Mouse (Mus musculus) liver, embryonic 13.5 days (tissue): ENCODE measurements around the gene Scgn. TPM values are rescaled to one million over a fixed set of nuclear protein-coding genes. Genes with fewer than 3 reads are reported as not detected.
A peak's percentile ranks its signal among the peaks of the same experiment; 100 is the strongest.

Experiments
- ATAC-seq: fragments of 200-750 bp; cut with Nextera tagmentation; 2 replicates; pipeline ENCODE4 v1.8.0; 2017; ENCODE audit warnings: low read depth, mild to moderate bottlenecking, moderate number of reproducible peaks, moderate library complexity
- DNase-seq: peaks from one replicate; pipeline ENCODE4 v3.0.0; 2022
- H3K27ac ChIP-seq: fragments of 300-500 bp; sonication (generic); 2 replicates; pipeline ENCODE4 v1.5.1; 2015; ENCODE audit warnings: moderate library complexity, mild to moderate bottlenecking, inconsistent platforms
- H3K27me3 ChIP-seq: fragments of 300-500 bp; sonication (generic); 2 replicates; pipeline ENCODE4 v1.6.1; 2015; ENCODE audit warnings: mild to moderate bottlenecking, inconsistent platforms
- H3K36me3 ChIP-seq: fragments of 300-500 bp; sonication (generic); 2 replicates; pipeline ENCODE4 v1.6.1; 2015; ENCODE audit warnings: mild to moderate bottlenecking, inconsistent platforms
- H3K4me1 ChIP-seq: fragments of 300-500 bp; sonication (generic); replicated peaks from 2 replicates; pipeline ENCODE4 v1.6.1; 2015; ENCODE audit warnings: inconsistent platforms
- H3K4me2 ChIP-seq: fragments of 300-500 bp; sonication (generic); 2 replicates; pipeline ENCODE4 v1.6.1; 2015; ENCODE audit warnings: inconsistent platforms, mild to moderate bottlenecking, moderate library complexity
- H3K4me3 ChIP-seq: fragments of 300-500 bp; sonication (generic); replicated peaks from 2 replicates; pipeline ENCODE4 v1.5.1; 2015; ENCODE audit warnings: mild to moderate bottlenecking, inconsistent platforms
- H3K9ac ChIP-seq: fragments of 300-500 bp; sonication (generic); 2 replicates; pipeline ENCODE4 v1.6.1; 2015; ENCODE audit warnings: mild to moderate bottlenecking, inconsistent platforms
- H3K9me3 ChIP-seq: fragments of 300-500 bp; sonication (generic); replicated peaks from 2 replicates; pipeline ENCODE4 v1.6.1; 2016; ENCODE audit warnings: inconsistent platforms
- WGBS: fragments of 180-500 bp; shearing (Covaris S2); methylation state at CpG from one replicate; pipeline ENCODE4 v1.1.7; 2015; ENCODE audit not compliant: insufficient replicate concordance; 5-methylcytosine and 5-hydroxymethylcytosine counted together
- polyA plus RNA-seq: library from polyadenylated mRNA; unstranded; fragments of >200 nt; fragmentation: Nextera tagmentation; extraction: Ambion mirVana; gene quantifications from 2 replicates; pipeline ENCODE4 v1.2.1, GENCODE M21; 2015

The Scgn gene
- polyA plus RNA-seq, 1 experiment from 2014 or later = not detected

- Histone ChIP-seq H3K4me3 (no peak overlapping the region), H3K4me2 (no peak overlapping the region), H3K27me3 (no peaks in the 10 kb centered on the region), H3K9me3 (no peaks in the 10 kb centered on the region), H3K27ac (no peak overlapping the region), H3K36me3 (no peaks in the 10 kb centered on the region), H3K9ac (no peak overlapping the region), H3K4me1 (no peaks in the 10 kb centered on the region)
- WGBS = 65% methylated on average over 1 of the region's 1 CpGs
- ATAC-seq (no peak), DNase-seq (no peak)
Observed at GRCm38 (mm10) chr13:23938699-23939098, 52.3 kb downstream of the Scgn start.

GRCm38 (mm10) chr13:23934211-23934520 is 56.8 kb downstream of the Scgn start, which contains the start of gene Hist1h2aa:
Gene Hist1h2aa (plus strand): TSS chr13:23934462.
- no peak within 1 kb of the TSS for H3K4me3 ChIP-seq
- no peak within 1 kb of the TSS for H3K4me2 ChIP-seq
- no peak within 1 kb of the TSS for H3K9ac ChIP-seq
- WGBS = 85% methylated on average over 10 of the region's 10 CpGs
- no peaks in the 10 kb centered on the region for H3K9me3 ChIP-seq
- no peak within 1 kb of the TSS for H3K27ac ChIP-seq
- H3K4me1 ChIP-seq = no peaks in the 10 kb centered on the region
- no peak for DNase-seq
- no peaks in the 10 kb centered on the region for H3K27me3 ChIP-seq
- no peaks in the 10 kb centered on the region for H3K36me3 ChIP-seq
- ATAC-seq = no peak

- Histone ChIP-seq H3K4me2 (no peak within 1 kb of the TSS), H3K27ac (no peak within 1 kb of the TSS), H3K9ac (no peak within 1 kb of the TSS), H3K36me3 (no peaks in the 10 kb centered on the region), H3K4me1 (no peaks in the 10 kb centered on the region), H3K4me3 (no peak within 1 kb of the TSS), H3K27me3 (no peaks in the 10 kb centered on the region), H3K9me3 (no peaks in the 10 kb centered on the region)
- 82% methylated on average over 39 of the region's 39 CpGs for WGBS
- ATAC-seq = no peak
- no peak for DNase-seq
Observed at GRCm38 (mm10) chr13:23933421-23934210, 57.4 kb downstream of the Scgn start, which contains the start of gene Hist1h2ba. Gene Hist1h2ba (minus strand): TSS chr13:23934156.

- Histone ChIP-seq H3K9me3 (no peaks in the 10 kb centered on the region), H3K27me3 (no peaks in the 10 kb centered on the region), H3K4me1 (peaks cover 7% of the 10 kb centered on the region), H3K9ac (no peak overlapping the region), H3K27ac (no peak overlapping the region), H3K4me2 (no peak overlapping the region), H3K36me3 (no peaks in the 10 kb centered on the region), H3K4me3 (no peak overlapping the region)
- WGBS = 69% methylated on average over 11 of the region's 11 CpGs
- ATAC-seq (no peak), DNase-seq (no peak)
Observed at GRCm38 (mm10) chr13:23930904-23931303, 60.1 kb downstream of the Scgn start.

- Histone ChIP-seq H3K9ac (no peak overlapping the region), H3K4me2 (no peak overlapping the region), H3K36me3 (no peaks in the 10 kb centered on the region), H3K4me3 (no peak overlapping the region), H3K9me3 (no peaks in the 10 kb centered on the region), H3K27ac (no peak overlapping the region), H3K27me3 (no peaks in the 10 kb centered on the region), H3K4me1 (peaks cover 7% of the 10 kb centered on the region)
- ATAC-seq = no peak
- DNase-seq = no peak
- WGBS = 75% methylated on average over 9 of the region's 9 CpGs
Observed at GRCm38 (mm10) chr13:23930461-23930860, 60.6 kb downstream of the Scgn start.

- no peak overlapping the region for H3K9ac ChIP-seq
- H3K27me3 ChIP-seq = no peaks in the 10 kb centered on the region
- WGBS = 27% methylated on average over 3 of the region's 3 CpGs
- no peak overlapping the region for H3K27ac ChIP-seq
- H3K4me3 ChIP-seq = no peak overlapping the region
- no peaks in the 10 kb centered on the region for H3K36me3 ChIP-seq
- no peaks in the 10 kb centered on the region for H3K9me3 ChIP-seq
- DNase-seq (no peak), ATAC-seq (peak; percentile 51)
- no peak overlapping the region for H3K4me2 ChIP-seq
- H3K4me1 ChIP-seq = peaks cover 7% of the 10 kb centered on the region
Observed at GRCm38 (mm10) chr13:23928637-23929036, 62.4 kb downstream of the Scgn start.

GRCm38 (mm10) chr13:23925792-23926191 is 65.2 kb downstream of the Scgn start:
- Histone ChIP-seq H3K4me2 (no peak overlapping the region), H3K27me3 (no peaks in the 10 kb centered on the region), H3K36me3 (no peaks in the 10 kb centered on the region), H3K9me3 (no peaks in the 10 kb centered on the region), H3K9ac (no peak overlapping the region), H3K4me1 (peaks cover 7% of the 10 kb centered on the region), H3K27ac (no peak overlapping the region), H3K4me3 (no peak overlapping the region)
- no peak for DNase-seq
- WGBS = 63% methylated on average over 2 of the region's 2 CpGs
- ATAC-seq = no peak

GRCm38 (mm10) chr13:23917674-23918073 is 73.3 kb downstream of the Scgn start:
- no peak overlapping the region for H3K4me3 ChIP-seq
- DNase-seq (no peak), ATAC-seq (no peak)
- no peak overlapping the region for H3K9ac ChIP-seq
- H3K27ac ChIP-seq = no peak overlapping the region
- H3K36me3 ChIP-seq = no peaks in the 10 kb centered on the region
- H3K4me1 ChIP-seq = peaks cover 37% of the 10 kb centered on the region
- 26% methylated on average over 4 of the region's 4 CpGs for WGBS
- H3K4me2 ChIP-seq = no peak overlapping the region
- no peaks in the 10 kb centered on the region for H3K27me3 ChIP-seq
- no peaks in the 10 kb centered on the region for H3K9me3 ChIP-seq

- DNase-seq = no peak
- 58% methylated on average over 1 of the region's 1 CpGs for WGBS
- ATAC-seq = no peak
- no peaks in the 10 kb centered on the region for H3K36me3 ChIP-seq
- H3K27ac ChIP-seq = no peak overlapping the region
- H3K4me1 ChIP-seq = peaks cover 37% of the 10 kb centered on the region
- H3K4me2 ChIP-seq = no peak overlapping the region
- no peak overlapping the region for H3K4me3 ChIP-seq
- H3K27me3 ChIP-seq = no peaks in the 10 kb centered on the region
- H3K9ac ChIP-seq = no peak overlapping the region
- no peaks in the 10 kb centered on the region for H3K9me3 ChIP-seq
Observed at GRCm38 (mm10) chr13:23916132-23916531, 74.9 kb downstream of the Scgn start.

- no peaks in the 10 kb centered on the region for H3K36me3 ChIP-seq
- H3K9ac ChIP-seq = no peak within 1 kb of the TSS; the same call in 1 of the 2 replicates
- ATAC-seq (no peak), DNase-seq (no peak)
- peak within 1 kb of the TSS; percentile 52 for H3K27ac ChIP-seq
- H3K9me3 ChIP-seq = no peaks in the 10 kb centered on the region
- no peak within 1 kb of the TSS for H3K4me3 ChIP-seq
- H3K4me1 ChIP-seq = peaks cover 48% of the 10 kb centered on the region
- no peaks in the 10 kb centered on the region for H3K27me3 ChIP-seq
- H3K4me2 ChIP-seq = no peak within 1 kb of the TSS
- WGBS = 35% methylated on average over 9 of the region's 9 CpGs
Observed at GRCm38 (mm10) chr13:23914376-23915167, 76.4 kb downstream of the Scgn start, which contains the start of gene Slc17a4. Gene Slc17a4 (minus strand): TSS chr13:23915009.

GRCm38 (mm10) chr13:23913791-23914306 is 77.2 kb downstream of the Scgn start:
- ATAC-seq (peak; percentile 83), DNase-seq (peak; percentile 11)
- no peak overlapping the region for H3K4me2 ChIP-seq
- 3% methylated on average over 6 of the region's 6 CpGs for WGBS
- no peak overlapping the region; the same call in 1 of the 2 replicates for H3K9ac ChIP-seq
- H3K9me3 ChIP-seq = no peaks in the 10 kb centered on the region
- H3K27me3 ChIP-seq = no peaks in the 10 kb centered on the region
- peak overlapping the region; percentile 52 for H3K27ac ChIP-seq
- H3K36me3 ChIP-seq = no peaks in the 10 kb centered on the region
- no peak overlapping the region for H3K4me3 ChIP-seq
- peaks cover 53% of the 10 kb centered on the region for H3K4me1 ChIP-seq
